Mouse (Mus musculus) gastrocnemius, adult 18-20 months (tissue): Measurements from ENCODE around the gene Cttnbp2nl. TPM values are rescaled to one million over a fixed set of nuclear protein-coding genes. Genes with fewer than 3 reads are reported as not detected.
A peak's percentile ranks its signal among the peaks of the same experiment; 100 is the strongest.

Experiments used
- DNase-seq: peaks from one replicate; pipeline ENCODE4 v3.0.0; 2021; ENCODE audit warnings: low spot score
- total RNA-seq, 2 experiments: library from RNA; stranded (reverse); gene quantifications; 2 replicates each; pipeline ENCODE4 v1.2.3; 2021

The Cttnbp2nl gene
- total RNA-seq, 2 experiments from 2014 or later = 5.8 to 6.3 TPM

DNA sequence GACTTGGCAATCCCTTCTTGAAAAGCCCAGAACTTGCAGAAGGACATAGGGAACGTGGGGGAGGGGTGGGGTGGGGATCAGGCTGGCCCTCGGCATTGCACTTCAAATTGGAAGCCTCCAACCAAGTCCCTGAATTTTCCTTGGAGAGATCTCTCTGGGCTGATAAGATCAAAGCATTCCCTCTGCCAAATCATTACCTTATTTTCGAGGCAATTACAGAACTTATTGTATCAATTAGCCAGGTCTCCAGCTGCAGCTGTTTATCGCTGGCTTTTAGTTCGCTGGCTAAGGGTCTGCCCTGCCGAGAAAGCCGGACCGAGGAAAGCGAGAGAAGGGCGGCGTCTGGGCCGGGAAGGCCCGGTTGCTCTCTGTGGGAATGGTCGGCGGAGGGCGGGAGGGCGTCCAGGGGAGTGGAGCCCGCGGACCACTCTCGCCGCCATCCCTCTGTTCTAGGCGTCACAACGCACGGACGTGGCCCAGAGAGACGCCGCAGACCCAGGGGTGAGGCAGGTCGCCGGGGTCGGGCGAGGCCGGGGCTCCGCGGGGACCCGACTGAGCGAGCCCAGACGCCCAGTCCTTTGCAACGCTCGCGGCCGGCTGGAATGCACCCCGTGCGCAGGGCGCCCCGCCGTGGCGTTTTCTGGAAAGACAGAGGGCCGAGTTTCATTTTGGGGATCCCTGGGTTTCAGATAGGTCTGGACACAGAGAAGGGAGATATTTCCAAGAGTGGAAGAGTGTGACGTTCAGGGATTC lies 85.2 kb downstream of the Cttnbp2nl start:
- DNase-seq = peak; percentile 93

DNA sequence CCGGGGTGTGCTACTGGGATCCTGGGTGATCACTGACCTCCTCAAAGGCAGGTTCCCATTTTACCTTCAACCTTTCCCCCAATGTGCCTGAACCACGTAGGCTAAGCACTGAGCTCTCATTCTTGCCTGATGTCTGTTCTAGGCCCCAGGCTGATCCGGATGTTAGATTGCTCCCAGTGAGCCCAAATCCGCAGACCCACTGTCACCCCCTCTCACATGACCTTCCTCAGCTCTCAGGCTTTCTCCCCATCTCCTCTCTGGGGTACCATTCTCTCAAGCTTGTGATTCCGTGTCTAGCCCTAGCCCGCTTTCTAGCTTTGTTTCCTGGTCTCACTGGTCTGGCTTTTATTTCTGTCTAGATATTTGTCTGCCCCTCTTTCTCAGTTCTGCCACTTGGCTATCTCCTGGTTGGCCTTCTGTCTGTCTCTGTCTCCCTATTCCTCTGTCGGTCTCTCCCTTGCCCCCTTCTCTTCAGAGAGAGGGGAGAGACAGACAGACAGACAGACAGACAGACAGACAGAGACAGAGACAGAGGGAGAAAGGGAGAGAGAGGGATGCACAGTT lies 86.9 kb downstream of the Cttnbp2nl start:
- no peak for DNase-seq

DNA sequence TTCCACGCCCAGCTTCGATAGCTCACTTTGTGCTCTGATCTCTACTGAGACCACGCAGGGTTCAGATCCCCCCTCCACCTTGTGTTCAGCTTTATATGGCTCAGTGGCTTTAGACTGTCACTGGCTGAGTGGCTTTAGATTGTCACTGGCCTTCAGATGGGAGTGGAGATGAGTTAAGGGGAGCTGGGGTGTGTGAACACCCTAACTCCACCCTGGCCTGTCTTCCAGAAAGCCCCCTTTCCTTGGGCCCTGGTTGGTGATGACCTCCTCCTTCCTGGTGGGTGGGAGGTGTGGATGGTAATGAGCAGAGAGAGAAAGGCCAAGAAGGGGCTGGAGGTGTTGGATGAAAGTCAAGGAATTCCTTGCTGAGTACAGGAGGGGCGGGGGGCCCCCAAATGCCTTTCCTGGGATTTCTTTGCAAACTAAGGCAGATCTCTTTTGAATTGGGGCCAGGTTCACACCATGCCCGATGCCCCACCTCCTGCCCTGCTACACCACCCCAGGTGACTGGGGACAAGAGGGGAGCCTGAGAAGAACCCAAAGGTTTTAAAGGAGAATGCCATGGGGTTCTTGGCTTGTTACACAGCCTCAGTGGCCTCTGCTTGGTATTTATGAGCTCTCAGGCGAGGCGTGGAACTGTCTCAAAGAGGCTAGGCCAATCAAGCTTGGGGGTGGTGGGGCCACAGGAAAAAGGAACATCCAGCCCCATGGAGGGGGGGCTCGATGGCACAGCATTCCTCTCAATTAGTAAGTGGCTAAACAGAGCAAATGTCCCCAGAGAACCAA lies 87.7 kb downstream of the Cttnbp2nl start:
- DNase-seq = no peak

DNA sequence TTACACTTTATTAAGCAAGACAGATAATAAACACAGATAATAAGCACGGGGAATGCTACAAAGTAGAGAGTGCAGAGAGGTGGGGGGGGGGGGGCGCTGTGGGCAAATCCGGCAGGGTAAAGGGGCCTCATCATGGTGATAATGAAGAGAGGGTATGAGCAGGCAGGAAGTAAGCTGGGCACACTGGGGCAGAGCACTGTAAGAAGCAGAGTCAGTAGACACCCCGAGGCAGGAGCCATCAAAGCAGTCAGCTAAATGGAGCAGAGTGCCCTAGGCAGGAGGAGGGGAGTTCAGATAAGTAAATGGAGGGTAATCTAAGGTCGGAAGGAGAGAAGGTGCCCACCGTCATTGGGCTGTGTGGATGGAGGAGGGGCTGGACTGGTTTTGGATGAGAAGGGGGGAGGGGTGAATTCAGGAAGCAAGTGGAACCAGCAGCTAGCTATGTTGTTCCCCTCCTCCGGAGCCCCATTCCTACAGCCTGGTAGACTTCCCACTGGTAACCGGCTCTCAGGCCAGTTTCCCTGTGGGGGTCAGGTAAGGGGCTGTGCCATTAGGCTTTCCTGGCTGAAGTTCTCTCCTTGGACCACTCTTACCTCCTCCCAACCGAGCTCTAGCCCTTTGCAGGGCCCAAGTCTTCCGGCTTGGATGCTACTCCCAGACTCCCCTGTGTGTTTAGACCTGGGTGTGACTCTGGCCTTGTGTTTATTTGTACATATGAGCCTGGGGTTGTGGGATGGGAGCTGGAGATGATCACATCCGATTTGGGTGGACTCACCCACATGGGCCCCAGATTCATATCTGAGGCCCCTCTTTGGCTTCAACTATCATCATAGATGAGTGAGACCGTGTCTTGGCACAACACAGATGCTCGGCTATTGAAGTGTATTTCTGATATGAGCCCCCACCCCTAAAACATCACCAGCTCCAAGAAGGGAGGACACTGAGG lies 89.3 kb downstream of the Cttnbp2nl start:
- DNase-seq = no peak

DNA sequence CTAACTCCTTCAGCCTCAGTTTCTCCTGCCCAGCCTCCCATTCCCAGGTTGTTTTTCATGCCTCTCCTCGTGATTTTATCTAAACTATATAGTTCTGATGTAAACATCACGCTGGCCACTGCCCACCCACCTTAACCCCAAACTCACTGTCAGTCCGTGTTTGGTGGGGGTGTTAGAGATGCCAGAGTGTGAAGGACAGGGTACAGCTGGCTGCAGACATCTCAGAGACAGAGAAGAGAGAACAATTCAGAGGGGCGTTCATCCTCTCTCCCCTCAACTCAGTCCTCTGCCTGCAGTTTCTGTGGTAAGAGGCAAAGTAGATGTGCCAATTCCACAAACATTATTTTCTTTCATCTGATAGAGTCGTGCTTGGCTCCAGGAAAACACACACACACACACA lies 90.1 kb downstream of the Cttnbp2nl start:
- DNase-seq = no peak

DNA sequence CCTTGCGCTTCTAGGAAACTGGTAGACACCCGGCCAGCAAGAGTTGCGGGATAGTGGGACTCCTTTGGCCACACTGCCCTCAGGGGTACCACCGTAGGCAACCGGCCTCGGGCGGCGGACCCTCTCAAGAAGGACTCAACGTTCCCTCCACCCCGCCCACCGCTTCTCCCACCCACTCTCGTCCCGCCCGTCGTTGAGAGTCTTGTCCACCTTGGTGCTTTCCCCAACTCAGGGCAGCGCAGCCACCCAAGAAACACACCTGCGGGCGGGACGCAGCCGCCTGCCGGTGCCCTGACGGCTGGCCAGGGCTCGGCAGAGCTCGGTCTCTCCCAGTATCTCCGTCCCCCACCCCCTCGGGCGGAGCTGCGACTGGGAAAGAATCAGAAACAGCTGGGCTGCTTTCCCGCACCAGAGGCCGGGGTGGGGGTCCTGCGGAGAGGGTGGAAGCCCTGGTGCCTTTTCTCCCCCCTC lies 90.8 kb downstream of the Cttnbp2nl start:
- DNase-seq = no peak

DNA sequence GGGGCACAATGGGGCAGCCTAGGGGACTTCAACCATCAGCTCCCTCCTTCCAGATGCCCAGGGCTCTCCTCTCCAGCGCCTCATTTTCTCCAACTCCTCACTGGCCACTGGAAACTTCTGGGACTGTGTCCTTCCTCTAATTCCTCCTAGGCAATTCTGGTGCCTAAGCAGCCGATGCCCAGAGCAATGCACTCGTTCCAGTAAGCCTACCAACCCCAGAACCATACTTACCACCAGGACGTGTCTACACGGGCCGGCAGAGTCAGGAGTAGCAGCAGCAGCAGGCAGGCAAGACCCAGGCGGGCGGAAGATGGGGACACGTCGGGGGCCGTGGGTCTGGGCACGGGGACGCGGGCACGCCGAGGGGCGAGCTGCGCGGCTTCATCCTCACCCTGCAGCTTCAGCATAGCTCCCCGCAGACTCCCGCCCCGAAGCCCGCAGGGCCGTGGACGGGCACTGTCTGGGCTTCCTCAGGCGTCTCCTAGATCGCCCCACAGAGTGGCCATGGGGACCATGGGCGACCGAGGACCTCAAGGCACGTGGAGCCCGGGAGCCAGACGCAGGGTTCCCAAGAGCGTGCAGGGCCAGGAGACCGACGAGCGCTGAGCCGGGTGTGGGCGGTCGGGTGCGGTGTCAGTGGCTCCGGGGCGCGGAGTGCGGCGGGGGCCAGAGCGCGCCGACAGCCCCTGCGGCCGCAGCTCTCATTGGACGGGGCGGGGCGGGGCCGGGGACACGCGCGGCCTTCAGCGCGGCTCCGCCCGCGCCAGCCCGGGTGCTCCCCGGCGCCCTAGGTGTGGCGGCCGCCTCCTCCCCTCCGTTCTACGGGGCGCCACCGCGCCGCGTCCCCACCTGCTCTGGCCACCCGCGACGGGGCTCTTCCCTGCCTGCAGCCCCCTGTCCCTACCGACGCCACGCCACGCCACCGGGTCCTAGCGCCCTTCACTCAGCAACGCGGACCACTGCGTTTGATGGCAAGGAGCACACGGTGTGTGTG lies 91.6 kb downstream of the Cttnbp2nl start, which contains the start of gene Wnt2b:
TSS of gene Wnt2b (minus strand) at position 856 of the 994 bp plus-strand sequence.
- DNase-seq = no peak

DNA sequence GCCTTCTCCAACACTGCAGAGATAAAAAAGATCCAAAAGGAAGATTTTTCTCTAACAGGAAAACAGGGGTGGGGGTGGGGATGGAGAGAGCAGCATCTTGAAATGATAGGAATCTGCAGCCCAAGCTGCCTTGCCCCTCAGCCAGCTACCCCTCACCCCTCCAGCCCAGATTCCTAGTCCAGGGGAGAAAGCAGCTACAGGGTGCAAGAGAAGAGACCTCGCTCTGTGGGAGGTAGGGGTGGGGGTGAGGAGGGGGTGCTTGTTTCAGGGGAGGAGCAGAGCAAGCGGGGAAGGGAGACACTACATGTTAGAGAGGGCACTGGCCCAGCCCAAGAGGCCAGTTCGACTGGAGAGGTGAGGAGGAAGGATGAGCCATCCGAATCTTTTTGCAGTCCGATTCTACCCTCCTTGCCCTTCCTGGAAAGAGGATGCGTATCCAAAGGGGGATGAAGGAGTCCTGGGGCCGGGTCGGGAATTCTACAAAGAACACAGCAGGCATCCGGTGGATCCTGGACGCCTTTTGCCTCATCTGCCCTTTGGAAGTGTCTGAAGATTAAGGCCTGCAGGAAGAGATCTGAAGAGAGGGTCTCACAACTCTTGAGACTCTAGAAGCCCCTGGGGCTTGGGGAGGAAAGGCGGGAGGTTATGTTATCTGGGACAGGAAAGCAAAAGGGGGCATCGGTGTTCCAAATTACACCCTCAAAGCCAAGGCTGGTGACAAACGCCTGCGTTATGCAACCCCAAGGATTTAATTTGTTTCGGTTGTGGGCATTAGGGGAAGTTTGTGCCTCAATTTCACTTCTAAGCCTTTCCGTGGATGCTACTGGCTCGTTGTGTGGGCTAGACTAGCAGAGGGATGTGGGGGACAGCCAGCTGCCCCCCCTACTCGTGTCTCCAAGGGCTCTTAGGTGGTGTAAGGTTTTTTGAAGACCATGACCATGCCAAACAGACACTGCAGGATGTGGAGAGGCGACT lies 92.6 kb downstream of the Cttnbp2nl start:
- no peak for DNase-seq

DNA sequence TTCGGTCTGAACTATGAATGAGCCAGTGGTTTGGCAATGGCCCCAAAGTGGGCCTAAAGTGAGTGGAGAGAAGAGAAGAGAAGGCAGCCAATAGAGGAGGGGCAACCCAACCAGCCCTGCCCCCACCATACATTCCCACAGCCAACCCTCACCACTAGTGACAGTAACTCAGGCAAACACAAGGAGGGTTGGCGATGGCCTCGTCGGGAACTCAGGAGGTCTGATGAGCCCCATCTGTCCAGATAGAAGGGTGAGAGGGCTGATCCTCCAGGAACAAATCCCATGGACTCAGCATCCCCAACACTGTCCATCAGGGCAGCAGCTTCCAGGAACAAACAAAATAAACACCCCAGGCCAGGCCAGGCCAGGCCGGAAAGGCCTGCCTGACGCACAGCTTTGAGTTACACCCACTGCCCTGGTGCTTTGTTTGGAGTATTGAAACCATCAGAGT lies 96.8 kb downstream of the Cttnbp2nl start:
- DNase-seq = no peak

DNA sequence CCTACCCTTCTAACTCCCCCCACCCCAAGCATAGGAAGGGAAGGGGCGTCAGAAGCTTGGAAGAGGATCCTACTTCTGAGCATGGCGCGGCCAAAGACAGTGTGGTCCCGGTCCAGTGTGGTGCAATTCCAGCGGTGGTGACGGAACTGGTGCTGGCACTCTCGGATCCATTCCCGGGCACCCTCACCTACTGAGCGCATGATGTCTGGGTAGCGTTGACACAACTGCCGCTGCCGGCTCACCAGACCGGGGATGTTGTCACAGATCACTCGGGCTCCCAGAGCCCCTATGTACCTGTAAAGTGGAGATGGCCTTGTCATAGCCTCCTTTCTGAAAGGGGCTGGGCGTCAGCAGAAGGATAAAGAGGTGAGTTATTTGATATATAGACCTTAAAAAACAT lies 98.4 kb downstream of the Cttnbp2nl start:
- no peak for DNase-seq

DNA sequence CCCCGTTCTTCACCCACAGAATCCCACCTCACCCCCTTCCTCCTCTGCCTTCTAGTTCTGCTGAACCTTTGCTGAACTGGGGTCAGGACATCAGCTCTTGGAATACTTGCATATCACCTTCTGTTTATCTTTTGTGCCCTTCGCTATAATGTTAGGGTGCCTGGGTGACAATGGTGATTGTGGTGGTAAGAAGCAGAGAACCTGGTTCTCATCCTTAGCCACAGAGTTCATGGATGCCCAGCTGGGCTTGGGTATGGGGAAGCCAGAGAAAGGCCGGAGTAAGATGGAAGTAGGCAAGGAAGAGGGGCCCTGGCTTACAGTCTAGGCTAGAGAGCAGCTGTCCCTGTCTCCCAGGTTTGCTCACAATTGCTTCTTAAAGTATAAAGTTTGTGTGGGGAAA lies 98.8 kb downstream of the Cttnbp2nl start:
- no peak for DNase-seq

DNA sequence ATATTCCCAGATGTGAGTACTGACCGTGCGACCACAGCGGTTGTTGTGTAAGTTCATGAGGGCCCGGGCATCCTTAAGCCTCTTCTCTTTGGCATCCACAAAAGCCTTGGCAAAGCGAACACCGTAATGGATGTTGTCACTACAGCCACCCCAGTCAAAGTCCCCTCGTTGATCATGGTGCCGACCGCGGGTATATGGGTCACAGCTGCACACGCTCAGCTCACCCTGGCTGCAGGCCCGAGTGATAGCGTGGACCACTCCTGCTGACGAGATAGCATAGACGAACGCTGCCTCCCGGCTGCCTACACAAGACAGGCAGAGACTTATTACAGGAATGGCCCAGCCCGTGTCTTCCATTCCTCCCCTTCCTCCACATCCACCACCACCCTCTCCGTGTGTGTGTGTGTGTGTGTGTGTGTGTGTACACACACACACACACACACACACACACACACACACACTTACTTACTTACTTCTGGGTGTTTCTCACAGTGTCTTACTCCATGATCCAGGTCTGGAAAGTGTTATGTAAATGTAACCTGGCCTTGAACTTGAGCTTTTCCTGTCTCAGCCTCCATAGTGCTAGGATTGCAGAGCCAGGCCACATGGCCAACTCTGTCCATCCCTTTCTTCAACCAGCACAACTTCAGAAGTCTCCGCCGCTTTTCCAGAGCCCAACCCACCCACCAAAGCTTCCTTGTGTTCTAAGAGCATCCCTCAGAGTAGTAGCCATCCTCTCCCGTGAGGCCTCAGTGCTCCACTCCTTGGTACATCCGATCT lies 99.9 kb downstream of the Cttnbp2nl start:
- no peak for DNase-seq

Other genes with a start within 250 kb of the Cttnbp2nl start
- gene Mov10, start 234.6 kb downstream of the Cttnbp2nl start, total RNA-seq = 1 to 10 TPM in 1 of 2 experiments, under 1 TPM in 1; 0.71 to 1.6 TPM
- 10 to 100 TPM; 19.1 to 27.4 TPM for gene St7l, start 189.1 kb downstream of the Cttnbp2nl start, total RNA-seq
- 10 to 100 TPM; 20.1 to 21.0 TPM for gene Capza1, start 188.6 kb downstream of the Cttnbp2nl start, total RNA-seq
- under 1 TPM; 0.21 to 0.31 TPM for gene Wnt2b, start 91.2 kb downstream of the Cttnbp2nl start, total RNA-seq
- gene 4930564D02Rik, start 13.7 kb upstream of the Cttnbp2nl start, total RNA-seq = not detected